Mouse (Mus musculus) bone marrow macrophage, adult 2 months (primary cell): Measurements from ENCODE around the gene Usp37.

Experiments
- CTCF ChIP-seq: IDR thresholded peaks from 2 replicates; pipeline ENCODE4 v1.5.1; 2012; ENCODE audit warnings: low read depth, mild to moderate bottlenecking, low read length, moderate library complexity
- POLR2A ChIP-seq: IDR thresholded peaks from 2 replicates; pipeline ENCODE4 v1.6.1; 2012; ENCODE audit warnings: mild to moderate bottlenecking, low read depth, low read length, borderline replicate concordance

GRCm38 (mm10) chr1:74505393-74505720 is 38.7 kb downstream of the Usp37 start:
- TF ChIP-seq POLR2A (no peak), CTCF (no peak)
